Mouse (Mus musculus) midbrain, embryonic 11.5 days (tissue): Measurements from ENCODE around the gene Unc13b. TPM values are rescaled to one million over a fixed set of nuclear protein-coding genes. Genes with fewer than 3 reads are reported as not detected.

Experiments
- ATAC-seq: fragments of 200-750 bp; cut with Nextera tagmentation; 2 replicates; pipeline ENCODE4 v1.8.0; 2017; ENCODE audit warnings: moderate TSS enrichment, moderate library complexity; ENCODE audit not compliant: low FRiP score
- DNase-seq: peaks from one replicate; pipeline ENCODE4 v3.0.0; 2015; ENCODE audit warnings: low spot score; ENCODE audit errors: missing footprints
- H3K27ac ChIP-seq: fragments of 300-500 bp; sonication (generic); 2 replicates; pipeline ENCODE4 v1.5.1; 2014; ENCODE audit warnings: low read depth, low read length
- H3K27me3 ChIP-seq: fragments of 300-500 bp; sonication (generic); 2 replicates; pipeline ENCODE4 v1.6.1; 2014; ENCODE audit warnings: mild to moderate bottlenecking, low read length, moderate library complexity, mixed read lengths; ENCODE audit not compliant: control insufficient read depth, insufficient read depth
- H3K36me3 ChIP-seq: fragments of 300-500 bp; sonication (generic); 2 replicates; pipeline ENCODE4 v1.6.1; 2014; ENCODE audit warnings: mild to moderate bottlenecking, low read length, moderate library complexity, mixed read lengths; ENCODE audit not compliant: control insufficient read depth, insufficient read depth
- H3K4me1 ChIP-seq: fragments of 300-500 bp; sonication (generic); 2 replicates; pipeline ENCODE4 v1.6.1; 2014; ENCODE audit warnings: low read length; ENCODE audit not compliant: control insufficient read depth, insufficient read depth
- H3K4me2 ChIP-seq: fragments of 300-500 bp; sonication (generic); 2 replicates; pipeline ENCODE4 v1.6.1; 2014; ENCODE audit warnings: mild to moderate bottlenecking, moderate library complexity
- H3K4me3 ChIP-seq: fragments of 300-500 bp; sonication (generic); 2 replicates; pipeline ENCODE4 v1.5.1; 2014; ENCODE audit warnings: low read depth, low read length
- H3K9ac ChIP-seq: fragments of 300-500 bp; sonication (generic); 2 replicates; pipeline ENCODE4 v1.6.1; 2014; ENCODE audit warnings: low read length
- H3K9me3 ChIP-seq: fragments of 300-500 bp; sonication (generic); 2 replicates; pipeline ENCODE4 v1.6.1; 2016; ENCODE audit warnings: low read length; ENCODE audit not compliant: control insufficient read depth
- WGBS: fragments of 180-500 bp; shearing (Covaris S2); extraction: QIAGEN DNeasy Blood & Tissue Kit; methylation state at CpG from one replicate; pipeline ENCODE4 v1.1.7; 2014; 5-methylcytosine and 5-hydroxymethylcytosine counted together
- polyA plus RNA-seq: library from polyadenylated mRNA; unstranded; fragments of >200 nt; fragmentation: Nextera tagmentation; extraction: Ambion mirVana; gene quantifications from 2 replicates; pipeline ENCODE4 v1.2.1, GENCODE M21; 2014

Unc13b gene
- polyA plus RNA-seq, 1 experiment from 2014 or later: 14.7 TPM

DNA sequence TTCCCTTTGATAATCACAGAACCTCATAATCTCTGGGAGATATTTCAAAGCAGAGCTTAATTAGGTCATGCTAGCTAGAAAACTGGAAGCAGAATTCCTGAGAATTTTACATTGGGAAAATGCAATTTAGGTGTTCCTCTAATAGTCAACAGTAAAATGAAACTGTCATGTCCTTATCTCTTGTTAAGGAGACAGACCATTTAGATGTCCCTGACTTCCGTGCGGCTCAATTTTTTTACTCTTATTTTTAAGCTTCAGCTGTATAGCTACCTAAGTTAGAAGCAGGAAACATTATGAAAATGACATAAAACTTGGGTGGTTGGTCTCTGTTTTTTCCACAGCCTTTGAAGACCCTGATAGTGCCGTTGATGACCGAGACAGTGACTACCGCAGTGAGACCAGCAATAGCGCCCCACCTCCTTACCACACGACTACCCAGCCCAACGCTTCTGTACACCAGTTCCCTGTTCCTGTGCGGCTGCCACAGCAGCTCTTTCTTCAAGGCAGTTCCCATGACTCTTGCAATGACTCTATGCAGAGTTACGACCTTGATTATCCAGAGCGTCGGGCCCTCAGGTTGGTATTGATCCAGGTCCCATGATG is 106.8 kb downstream of the Unc13b start:
- H3K36me3 ChIP-seq: no peaks in the 10 kb centered on the region
- no peak overlapping the region for H3K4me2 ChIP-seq
- no peaks in the 10 kb centered on the region for H3K9me3 ChIP-seq
- H3K4me1 ChIP-seq: no peaks in the 10 kb centered on the region
- no peak overlapping the region for H3K27ac ChIP-seq
- no peak for ATAC-seq
- 92% methylated on average over 12 of the region's 12 CpGs for WGBS
- no peak overlapping the region for H3K4me3 ChIP-seq
- no peaks in the 10 kb centered on the region for H3K27me3 ChIP-seq
- no peak overlapping the region for H3K9ac ChIP-seq
- no peak for DNase-seq

DNA sequence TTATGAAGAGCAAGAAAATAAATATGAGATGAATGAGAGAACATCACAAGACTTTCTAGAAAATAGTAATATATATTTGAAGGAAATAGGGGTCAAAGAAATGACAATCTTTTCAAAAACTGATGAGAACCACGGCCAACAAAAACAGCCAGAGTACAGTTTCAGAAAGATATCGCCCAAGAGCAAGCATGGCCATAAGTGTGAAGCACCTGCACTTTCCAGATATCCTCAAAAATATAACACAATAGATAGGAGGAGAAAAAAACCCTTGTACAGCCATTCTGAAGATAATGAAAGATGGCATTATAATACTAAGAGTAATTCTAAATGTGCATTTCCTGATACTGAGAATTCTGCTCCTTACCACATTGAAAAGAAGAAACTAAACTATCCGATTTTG is 111.3 kb downstream of the Unc13b start:
- H3K9ac ChIP-seq: no peak overlapping the region
- ATAC-seq (no peak), DNase-seq (no peak)
- H3K27me3 ChIP-seq: no peaks in the 10 kb centered on the region
- no peak overlapping the region for H3K4me3 ChIP-seq
- no peaks in the 10 kb centered on the region for H3K36me3 ChIP-seq
- H3K4me1 ChIP-seq: no peaks in the 10 kb centered on the region
- H3K27ac ChIP-seq: no peak overlapping the region
- no peak overlapping the region for H3K4me2 ChIP-seq
- H3K9me3 ChIP-seq: no peaks in the 10 kb centered on the region
- WGBS: 83% methylated on average over 3 of the region's 3 CpGs

DNA sequence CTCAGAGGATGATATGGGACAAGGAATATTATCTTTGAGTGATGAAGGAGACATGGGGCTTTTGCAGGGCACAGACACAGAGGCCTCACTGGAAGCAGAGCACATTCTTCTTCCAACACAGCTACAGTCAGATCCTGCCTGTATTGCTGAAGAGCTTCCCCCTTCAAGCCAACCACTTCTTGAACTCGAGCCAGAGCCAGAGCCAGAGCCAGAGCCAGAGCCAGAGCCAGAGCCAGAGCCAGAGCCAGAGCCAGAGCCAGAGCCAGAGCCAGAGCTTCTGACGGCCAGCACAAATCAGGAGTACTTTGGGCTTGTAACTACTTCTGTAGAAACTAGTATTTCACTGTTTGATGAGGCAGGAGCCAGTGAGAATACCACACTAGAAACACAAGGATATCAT is 118.4 kb downstream of the Unc13b start:
- H3K9me3 ChIP-seq: no peaks in the 10 kb centered on the region

DNA sequence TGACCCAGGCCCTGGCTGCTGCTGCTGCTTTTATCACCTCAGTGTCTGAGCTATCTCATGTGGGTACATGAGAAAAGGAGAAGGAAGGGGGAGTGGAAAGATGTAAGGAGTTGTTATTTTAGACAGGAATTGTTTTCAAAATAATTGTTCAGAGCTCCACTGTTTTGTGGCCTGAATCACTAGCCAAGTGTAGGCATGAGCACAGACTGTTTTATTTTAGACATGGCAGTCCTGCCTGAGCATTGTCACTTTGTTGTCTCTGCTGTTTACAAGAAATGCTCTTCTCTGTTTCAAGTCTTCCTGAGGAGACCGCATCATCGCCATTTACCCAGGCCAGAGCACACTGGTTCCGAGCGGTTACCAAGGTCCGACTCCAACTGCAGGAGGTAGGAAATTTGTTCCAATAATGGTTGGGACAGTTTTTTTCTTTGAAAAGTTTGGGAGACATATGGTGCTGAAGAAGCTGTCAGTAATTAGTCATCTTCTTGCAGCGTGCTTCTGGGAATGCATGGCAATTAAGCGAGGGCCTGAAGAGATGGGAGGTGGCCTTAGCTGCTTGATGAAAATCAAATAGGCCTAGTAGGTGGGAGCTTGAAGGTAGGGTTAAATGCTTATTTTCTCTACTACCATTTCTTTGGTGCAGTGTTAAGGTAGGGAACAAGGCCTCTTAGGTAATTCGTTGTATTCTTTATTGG is 123.9 kb downstream of the Unc13b start:
- Histone ChIP-seq H3K36me3 (no peaks in the 10 kb centered on the region), H3K4me3 (no peak overlapping the region), H3K27ac (no peak overlapping the region), H3K9me3 (no peaks in the 10 kb centered on the region), H3K4me2 (no peak overlapping the region), H3K4me1 (peaks cover 5% of the 10 kb centered on the region; the same call in 1 of the 2 replicates), H3K27me3 (no peaks in the 10 kb centered on the region), H3K9ac (no peak overlapping the region)
- no peak for DNase-seq
- 94% methylated on average over 8 of the region's 8 CpGs for WGBS
- no peak for ATAC-seq

More for the DNA sequence above, 118.4 kb downstream of the Unc13b start:
- H3K36me3 ChIP-seq: no peaks in the 10 kb centered on the region
- no peak overlapping the region for H3K27ac ChIP-seq
- 84% methylated on average over 2 of the region's 2 CpGs for WGBS
- DNase-seq (no peak), ATAC-seq (no peak)
- no peaks in the 10 kb centered on the region for H3K27me3 ChIP-seq
- no peak overlapping the region for H3K4me2 ChIP-seq
- no peak overlapping the region for H3K9ac ChIP-seq
- H3K4me3 ChIP-seq: no peak overlapping the region
- H3K4me1 ChIP-seq: no peaks in the 10 kb centered on the region

DNA sequence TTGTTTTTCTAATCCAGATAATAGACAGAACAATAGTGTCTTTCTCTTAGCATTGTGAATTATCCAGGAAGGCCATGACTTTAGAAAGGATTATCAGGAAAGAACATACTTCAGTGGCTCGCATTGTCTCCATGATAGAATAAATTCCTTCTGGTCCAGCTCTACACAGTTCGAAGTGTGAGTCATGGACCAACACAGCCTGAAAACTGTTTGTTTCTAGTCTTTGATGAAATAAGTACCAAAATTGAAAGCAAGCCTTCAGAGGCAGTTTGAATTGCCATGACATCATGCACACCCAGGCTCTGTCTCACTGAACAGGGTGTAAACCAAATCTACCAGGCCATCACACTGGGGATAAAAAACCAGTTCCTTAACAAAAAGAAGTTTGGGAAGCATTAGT is 128.7 kb downstream of the Unc13b start:
- DNase-seq: no peak
- no peak overlapping the region for H3K27ac ChIP-seq

DNA sequence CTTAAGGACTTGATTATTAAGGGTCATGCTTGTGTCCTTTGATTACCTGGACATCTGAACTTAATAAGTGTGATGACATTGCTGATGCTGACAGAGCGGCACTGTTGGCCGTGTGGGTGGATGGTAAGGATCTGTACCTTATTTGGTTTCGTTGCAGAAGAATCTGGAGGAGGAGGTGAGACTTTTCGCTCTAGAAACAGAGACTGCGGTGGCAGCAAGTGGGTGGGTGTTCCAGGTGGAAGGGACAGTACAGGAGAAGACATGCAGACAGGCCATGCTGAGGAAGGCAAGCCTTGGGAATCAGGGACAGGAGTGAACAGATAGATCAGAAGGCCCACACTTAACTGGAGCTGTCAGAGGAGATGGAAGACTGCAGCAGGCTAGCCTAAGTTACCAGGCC is 130.6 kb downstream of the Unc13b start:
- WGBS: 95% methylated on average over 5 of the region's 5 CpGs
- no peak for DNase-seq
- Histone ChIP-seq H3K27ac (no peak overlapping the region), H3K9ac (no peak overlapping the region), H3K9me3 (no peaks in the 10 kb centered on the region), H3K36me3 (no peaks in the 10 kb centered on the region), H3K4me1 (peaks cover 7% of the 10 kb centered on the region; the same call in 1 of the 2 replicates), H3K27me3 (no peaks in the 10 kb centered on the region), H3K4me3 (no peak overlapping the region), H3K4me2 (no peak overlapping the region)
- no peak for ATAC-seq

More for the DNA sequence above, 128.7 kb downstream of the Unc13b start:
- no peak overlapping the region for H3K4me2 ChIP-seq
- no peak overlapping the region for H3K9ac ChIP-seq
- no peak overlapping the region for H3K4me3 ChIP-seq
- no peaks in the 10 kb centered on the region for H3K36me3 ChIP-seq
- 25% methylated on average over 2 of the region's 2 CpGs for WGBS
- ATAC-seq: no peak
- no peaks in the 10 kb centered on the region for H3K27me3 ChIP-seq
- peaks cover 5% of the 10 kb centered on the region; the same call in 1 of the 2 replicates for H3K4me1 ChIP-seq
- H3K9me3 ChIP-seq: no peaks in the 10 kb centered on the region

DNA sequence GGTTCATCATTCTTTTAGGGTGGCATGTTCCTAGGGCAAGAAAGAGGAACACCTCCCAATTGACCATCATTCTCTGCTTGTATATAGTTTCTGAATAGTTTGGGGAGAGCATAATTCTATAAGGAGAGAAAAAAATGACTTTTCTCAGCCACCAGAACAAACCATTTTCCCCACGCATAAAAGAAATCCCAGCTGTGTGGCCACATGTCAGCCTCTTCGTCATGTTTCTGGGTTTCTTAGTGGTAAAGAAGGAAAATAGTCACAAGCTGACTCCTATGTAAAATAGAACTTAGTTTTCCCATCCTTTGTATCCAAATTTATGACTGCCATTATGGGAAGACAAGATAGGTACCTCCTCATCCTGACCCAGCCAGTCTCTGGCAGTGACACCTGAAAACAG is 146.2 kb downstream of the Unc13b start:
- H3K4me1 ChIP-seq: peaks cover 10% of the 10 kb centered on the region
- no peak overlapping the region for H3K9ac ChIP-seq
- ATAC-seq: no peak
- no peak overlapping the region for H3K4me2 ChIP-seq
- DNase-seq: no peak
- H3K27ac ChIP-seq: no peak overlapping the region
- peaks cover 2% of the 10 kb centered on the region for H3K9me3 ChIP-seq
- H3K27me3 ChIP-seq: no peaks in the 10 kb centered on the region
- WGBS: 88% methylated on average over 2 of the region's 2 CpGs
- H3K4me3 ChIP-seq: no peak overlapping the region
- H3K36me3 ChIP-seq: no peaks in the 10 kb centered on the region; the same call in 1 of the 2 replicates

DNA sequence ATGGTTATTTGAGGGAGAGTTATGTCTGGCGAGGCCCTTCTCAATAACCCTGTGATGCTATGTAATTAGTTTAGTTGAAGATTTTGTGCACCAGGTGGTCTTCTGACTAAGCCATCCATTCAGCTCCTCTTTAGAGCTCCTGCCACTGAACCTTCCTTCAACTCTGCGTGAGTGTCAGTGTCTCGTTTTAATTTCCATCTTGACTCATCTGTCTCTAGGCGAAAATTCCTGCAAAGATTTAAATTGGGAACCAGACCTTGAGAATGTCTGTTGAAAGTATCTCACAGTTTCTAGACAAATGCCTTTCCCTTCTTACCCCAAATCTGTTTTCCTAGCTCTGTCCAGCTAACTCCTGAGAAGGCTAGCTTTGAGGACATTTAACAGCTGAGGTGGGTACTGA is 146.8 kb downstream of the Unc13b start:
- peaks cover 2% of the 10 kb centered on the region for H3K9me3 ChIP-seq
- peaks cover 10% of the 10 kb centered on the region for H3K4me1 ChIP-seq
- no peaks in the 10 kb centered on the region for H3K27me3 ChIP-seq
- 58% methylated on average over 4 of the region's 4 CpGs for WGBS
- H3K36me3 ChIP-seq: no peaks in the 10 kb centered on the region; the same call in 1 of the 2 replicates
- H3K27ac ChIP-seq: no peak overlapping the region
- no peak overlapping the region for H3K4me2 ChIP-seq
- DNase-seq: no peak
- H3K9ac ChIP-seq: no peak overlapping the region
- no peak overlapping the region for H3K4me3 ChIP-seq
- no peak for ATAC-seq

DNA sequence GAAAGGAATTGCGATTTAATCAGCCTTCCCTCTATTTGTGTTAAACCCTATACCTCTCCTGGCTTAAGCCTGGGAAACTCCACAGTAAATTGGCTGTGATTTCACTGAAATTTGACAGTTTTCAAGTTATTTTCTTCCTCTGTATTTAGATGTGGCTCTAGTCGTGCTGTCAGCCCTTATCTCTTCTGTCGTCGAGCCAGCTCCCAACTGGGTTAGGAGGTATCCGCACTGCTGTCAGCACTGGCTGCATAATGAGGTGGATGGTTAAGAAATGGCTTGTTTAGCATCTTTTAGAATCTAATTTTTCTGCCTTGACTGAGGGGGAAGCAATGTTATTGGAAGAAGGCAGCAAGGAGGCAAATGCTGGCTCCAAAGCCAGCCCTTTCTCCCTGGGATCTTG is 148.2 kb downstream of the Unc13b start:
- no peak for ATAC-seq
- Histone ChIP-seq H3K9ac (no peak overlapping the region), H3K4me1 (peaks cover 10% of the 10 kb centered on the region), H3K27me3 (no peaks in the 10 kb centered on the region), H3K36me3 (no peaks in the 10 kb centered on the region), H3K9me3 (no peaks in the 10 kb centered on the region), H3K4me2 (no peak overlapping the region), H3K4me3 (no peak overlapping the region), H3K27ac (no peak overlapping the region)
- no peak for DNase-seq
- 75% methylated on average over 5 of the region's 5 CpGs for WGBS
